Mouse (Mus musculus) 416B (cell line): ENCODE data around the gene Diaph2.
"Not testable (repeated sequence)": the region's sequence is repeated elsewhere in the genome, so short reads cannot be mapped to it uniquely, and the experiment has no call there.

ENCODE experiments used
- DNase-seq: peaks from one replicate; pipeline ENCODE4 v3.0.0; 2011; ENCODE audit warnings: low read depth

The Diaph2 gene

DNA sequence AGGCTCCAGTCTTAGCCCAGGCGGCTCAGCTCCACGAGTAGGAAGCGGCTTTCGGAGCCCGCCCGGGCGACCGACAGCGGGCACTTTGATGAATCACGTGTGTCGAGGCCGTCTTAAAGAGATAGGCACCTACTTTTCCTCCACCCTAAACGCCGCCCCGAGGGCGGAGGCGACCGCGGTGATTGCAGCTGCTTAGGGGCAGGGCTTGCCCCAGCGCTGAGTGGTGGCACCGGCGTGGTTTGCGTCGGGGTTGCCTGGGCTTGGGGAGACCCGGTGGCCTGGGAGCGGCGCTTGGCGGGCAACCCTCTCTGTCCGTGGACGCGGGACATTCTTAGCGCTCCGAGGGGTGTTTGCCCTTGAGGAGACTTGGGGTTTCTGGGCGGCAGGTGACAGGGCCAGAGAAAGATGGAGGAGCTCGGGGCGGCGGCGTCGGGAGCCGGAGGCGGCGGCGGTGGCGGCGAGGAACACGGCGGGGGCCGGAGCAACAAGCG, at the start of gene Diaph2:
Diaph2 (plus strand) TSS at position 172 of the 491 bp plus-strand sequence.
- peak; percentile 91 for DNase-seq

DNA sequence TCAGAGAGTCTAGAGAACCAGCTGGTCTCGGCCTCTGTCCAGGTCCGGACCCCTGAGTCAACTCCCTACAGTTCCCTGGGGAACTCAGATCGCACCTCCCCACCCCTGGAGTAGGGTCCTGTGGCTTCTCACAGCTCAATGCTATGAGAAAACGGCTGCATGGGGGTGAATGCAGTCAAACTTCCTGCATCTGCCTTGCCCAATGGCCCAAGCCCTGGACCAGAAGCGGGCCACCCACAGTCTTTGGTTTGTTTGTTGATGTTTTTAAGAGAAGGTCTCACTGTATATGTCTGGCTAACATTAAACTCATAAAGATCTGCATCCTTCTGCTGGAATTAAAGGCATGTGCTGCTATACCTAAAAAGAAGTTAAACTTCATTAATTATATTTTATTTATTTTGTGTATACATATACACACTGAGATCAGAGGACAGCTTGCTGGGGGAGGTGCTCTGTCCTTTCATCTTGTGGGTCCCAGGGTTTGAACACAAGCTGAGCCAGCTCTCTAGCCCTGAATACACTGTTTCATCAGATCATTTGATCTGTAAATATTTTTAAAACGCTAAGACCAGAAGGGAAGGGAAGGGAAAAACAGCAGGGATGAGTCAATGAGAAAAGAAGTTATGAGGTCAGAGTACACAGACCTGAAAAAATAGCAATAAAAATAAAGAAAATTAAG, 47.8 kb upstream of the Diaph2 start:
- no peak for DNase-seq

- no peak for DNase-seq
These were observed 39.9 kb upstream of the Diaph2 start for GRCm38 (mm10) chrX:129709656-129710055.

GRCm38 (mm10) chrX:129728717-129729220, 20.8 kb upstream of the Diaph2 start:
- DNase-seq: no peak

DNA sequence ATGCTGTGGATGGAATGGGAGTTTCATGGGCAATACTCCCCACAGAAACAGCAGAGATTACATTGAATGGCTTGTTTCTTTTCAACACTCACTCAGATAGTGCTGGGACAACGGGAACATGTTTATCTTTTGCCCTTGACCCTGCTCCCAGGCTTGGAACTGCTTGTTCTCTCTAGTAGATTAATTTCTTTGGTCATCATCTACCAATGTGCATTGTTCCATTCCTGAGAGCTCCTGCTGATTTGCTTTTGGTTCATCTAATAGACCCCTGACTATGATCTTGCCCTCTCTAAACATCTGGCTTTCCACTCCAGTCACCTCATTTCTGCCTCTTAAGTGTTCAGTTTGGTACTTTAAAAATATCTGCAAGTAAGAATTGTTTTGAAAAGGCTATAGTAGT, 13.0 kb upstream of the Diaph2 start:
- no peak for DNase-seq

GRCm38 (mm10) chrX:129739226-129739625, 10.3 kb upstream of the Diaph2 start:
- DNase-seq: no peak

DNA sequence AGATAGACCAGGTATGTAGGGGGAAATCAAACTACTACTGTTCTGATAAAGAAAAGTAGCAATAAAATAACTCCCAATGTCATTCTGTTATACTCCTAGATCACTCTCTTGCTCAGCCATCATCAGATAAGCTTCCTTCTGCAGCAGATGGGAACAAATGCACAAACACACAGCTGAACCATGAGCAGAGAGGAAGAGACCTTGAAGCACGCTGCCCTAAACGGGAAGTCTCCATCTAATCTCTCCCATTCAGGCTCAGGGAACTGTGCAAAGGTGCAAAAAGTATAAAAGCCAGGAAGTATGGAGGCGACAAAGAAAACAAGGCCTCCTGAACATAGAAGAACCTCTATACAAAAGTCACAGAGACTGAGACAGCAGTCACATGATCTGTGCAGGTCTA, 6.6 kb upstream of the Diaph2 start:
- peak; percentile 64 for DNase-seq

- DNase-seq: no peak
These were observed 3.6 kb upstream of the Diaph2 start for GRCm38 (mm10) chrX:129745976-129746375.

- no peak for DNase-seq
These were observed 440 bp upstream of the Diaph2 start for GRCm38 (mm10) chrX:129749102-129749501.

DNA sequence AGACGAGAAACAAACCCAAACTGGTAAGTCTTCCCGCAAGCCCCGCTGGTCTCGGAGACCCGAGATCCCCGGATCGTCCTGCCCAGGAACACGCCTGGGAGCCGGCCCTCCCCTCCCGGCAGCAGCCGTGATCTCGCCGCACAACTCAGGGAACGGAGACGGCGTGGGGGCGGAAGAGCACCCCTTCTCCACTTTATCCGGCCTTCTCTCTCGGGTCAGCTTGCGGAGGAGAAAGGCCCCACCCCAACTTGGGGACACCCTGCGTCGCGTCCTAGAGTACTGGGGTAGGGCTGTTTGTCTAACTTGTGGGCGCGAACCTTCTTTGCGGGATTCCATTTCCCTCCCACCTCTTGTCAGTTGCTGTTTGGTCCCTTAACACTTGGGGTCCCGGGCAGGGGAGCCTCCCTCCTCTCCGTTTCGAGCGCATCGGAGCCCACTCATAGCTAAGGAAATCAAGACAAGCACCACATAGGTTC, 590 bp downstream of the Diaph2 start:
- peak; percentile 46 for DNase-seq

DNA sequence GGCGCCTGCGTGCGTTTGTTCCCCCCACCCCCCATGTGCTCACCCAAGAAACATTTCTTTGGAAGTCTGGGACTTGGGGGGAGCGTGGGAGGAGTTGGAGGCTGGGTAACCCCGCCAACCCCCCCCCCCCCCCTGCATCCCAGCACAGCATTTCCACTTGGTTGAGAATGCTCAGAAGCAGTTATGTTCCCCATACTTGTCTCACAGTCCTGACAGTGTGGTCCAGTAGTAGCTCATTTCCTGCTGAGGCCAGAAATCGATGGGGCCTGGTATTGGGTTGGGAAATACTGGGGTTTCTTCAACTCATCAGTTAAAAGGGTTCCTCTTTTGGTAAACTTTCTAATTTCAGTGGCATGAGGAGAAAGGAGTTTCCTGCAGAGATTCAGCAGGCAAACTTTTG, 1.1 kb downstream of the Diaph2 start:
- DNase-seq: peak; percentile 70

- no peak for DNase-seq
These were observed 7.1 kb downstream of the Diaph2 start for GRCm38 (mm10) chrX:129756606-129757005.

- no peak for DNase-seq
These were observed 13.1 kb downstream of the Diaph2 start for GRCm38 (mm10) chrX:129762649-129763048.

DNA sequence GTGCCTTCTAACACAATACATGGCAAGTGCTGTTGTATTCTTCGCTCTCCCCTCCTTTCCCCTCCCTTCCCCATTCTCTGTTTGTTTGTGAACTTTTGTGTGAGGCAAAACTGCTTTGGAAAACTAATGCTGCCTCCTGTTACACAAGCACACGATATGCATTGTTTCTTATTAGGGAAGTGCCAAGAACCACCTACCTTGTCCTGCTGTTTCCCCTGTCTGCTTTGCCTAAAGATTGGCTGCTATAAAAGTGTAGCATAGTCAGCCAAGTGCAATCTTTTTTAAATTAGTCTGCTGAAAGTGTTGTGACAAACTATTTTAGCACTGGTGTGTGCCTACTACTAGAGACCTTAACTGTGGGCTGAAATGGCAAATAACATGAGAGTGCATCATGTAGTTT, 15.8 kb downstream of the Diaph2 start:
- no peak for DNase-seq

DNA sequence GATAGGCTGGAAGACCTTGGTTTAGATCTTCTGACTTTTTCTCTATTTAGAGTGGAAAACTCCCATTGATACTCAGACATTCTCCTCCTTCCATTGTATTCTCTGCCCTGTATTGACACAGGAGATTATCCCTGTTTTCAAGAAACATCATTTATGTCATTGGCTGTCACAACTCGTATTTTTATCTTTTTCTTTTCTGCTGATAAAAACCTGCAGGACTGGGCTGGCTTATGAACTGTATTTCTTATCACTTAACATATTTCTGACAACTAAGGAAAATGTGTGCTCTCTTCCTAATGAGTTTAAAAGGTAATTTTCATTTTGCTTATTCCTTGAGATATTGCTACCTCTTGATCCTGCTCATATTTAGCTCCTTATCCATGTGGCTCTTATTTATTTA, 17.3 kb downstream of the Diaph2 start:
- DNase-seq: no peak

GRCm38 (mm10) chrX:129770625-129771024, 21.1 kb downstream of the Diaph2 start:
- peak; percentile 46 for DNase-seq

- no peak for DNase-seq
These were observed 24.2 kb downstream of the Diaph2 start for GRCm38 (mm10) chrX:129773556-129774255.

DNA sequence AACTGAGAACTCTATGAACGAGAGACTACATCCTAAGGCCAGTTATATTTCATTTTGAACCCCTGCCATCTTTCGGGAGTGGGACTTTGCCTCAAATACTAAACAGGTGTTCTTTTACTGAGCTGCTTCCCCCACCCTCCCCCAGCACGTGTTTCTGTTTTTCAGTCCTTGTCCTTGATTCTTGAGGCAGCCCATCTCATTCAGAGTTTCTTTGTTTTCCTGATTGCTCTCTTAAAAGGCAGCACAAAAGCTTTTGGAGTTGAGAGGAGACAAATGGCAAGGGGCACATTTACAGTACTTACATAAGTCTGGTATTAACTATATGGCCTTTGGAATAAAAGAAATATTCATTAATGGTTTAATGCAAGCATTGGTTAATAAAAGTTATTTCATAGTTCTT, 24.9 kb downstream of the Diaph2 start:
- DNase-seq: no peak

- DNase-seq: peak; percentile 60
These were observed 27.2 kb downstream of the Diaph2 start for GRCm38 (mm10) chrX:129776761-129777160.

- peak; percentile 48 for DNase-seq
These were observed 27.9 kb downstream of the Diaph2 start for GRCm38 (mm10) chrX:129777404-129777962.

GRCm38 (mm10) chrX:129781844-129782243, 32.3 kb downstream of the Diaph2 start:
- DNase-seq: no peak

DNA sequence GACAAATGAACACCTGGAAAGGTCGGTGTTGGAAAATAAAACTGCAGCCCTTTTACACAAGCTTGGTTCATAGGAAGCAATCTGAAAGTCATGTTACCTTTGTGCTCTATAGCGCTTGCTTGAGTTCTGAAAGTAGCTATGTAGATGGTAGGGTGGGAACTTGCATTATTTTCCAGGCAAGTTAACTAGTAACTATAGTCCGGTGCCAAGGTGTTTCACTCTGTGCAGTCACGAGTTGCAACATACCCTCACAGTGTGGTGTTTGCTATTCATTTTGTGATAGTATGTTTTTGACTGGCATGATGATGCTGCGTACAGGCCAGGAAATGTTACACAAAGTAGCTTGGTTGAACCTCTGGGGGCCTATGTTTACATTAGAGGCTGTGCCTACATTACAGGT, 34.5 kb downstream of the Diaph2 start:
- no peak for DNase-seq

GRCm38 (mm10) chrX:129799920-129800319, 50.4 kb downstream of the Diaph2 start:
- not testable (repeated sequence) for DNase-seq
